Mouse (Mus musculus) spleen, adult 2 months (tissue): ENCODE data around the gene R3hdm4.

Experiments
- CTCF ChIP-seq: fragments of 200-500 bp; IDR thresholded peaks from 2 replicates; pipeline ENCODE4 v1.5.1; 2011; ENCODE audit warnings: mild to moderate bottlenecking, inconsistent platforms; ENCODE audit not compliant: insufficient read depth, insufficient read length, insufficient replicate concordance; ENCODE audit errors: extremely low read depth
- POLR2A ChIP-seq: fragments of 200-500 bp; IDR thresholded peaks from 2 replicates; pipeline ENCODE4 v1.6.1; 2011; ENCODE audit warnings: low read depth, low read length, inconsistent platforms

DNA sequence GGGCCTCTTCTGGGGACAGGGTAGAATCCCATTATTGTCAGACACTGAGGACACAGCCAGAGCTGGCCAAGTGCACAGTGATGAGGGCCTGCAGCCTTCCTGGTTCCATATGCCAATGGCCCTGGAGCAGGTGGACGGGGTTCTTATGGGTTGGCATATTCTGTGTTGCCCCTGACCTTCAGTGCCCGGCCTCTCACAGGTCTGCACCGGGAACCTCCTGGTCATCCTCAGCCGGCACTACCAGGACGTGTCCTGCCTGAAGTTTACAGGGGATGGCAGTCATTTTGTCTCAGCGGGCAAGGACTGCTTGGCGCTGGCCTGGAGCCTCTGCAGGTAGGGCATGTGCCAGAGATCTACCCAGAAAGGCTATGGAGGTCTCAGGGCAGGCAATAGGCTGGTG lies 43.7 kb upstream of the R3hdm4 start:
- no peak for TF ChIP-seq CTCF
- TF ChIP-seq POLR2A: no peak
